Mouse (Mus musculus) activated CD4-positive, CD25-positive, alpha-beta regulatory T cell, adult 4 months (primary cell): ENCODE results near the gene Nap1l1. TPM values are rescaled to one million over a fixed set of nuclear protein-coding genes. Genes with fewer than 3 reads are reported as not detected.

Experiments used
- ATAC-seq: one replicate; pipeline ENCODE4 v1.8.0; 2017
- polyA plus RNA-seq, 2 experiments: library from polyadenylated mRNA; unstranded; fragments of 100-300 nt; shearing (Covaris generic); gene quantifications; one replicate each; pipeline ENCODE4 v1.2.1; 2017

Gene Nap1l1
- polyA plus RNA-seq, 2 experiments from 2014 or later: 155 to 159 TPM

DNA sequence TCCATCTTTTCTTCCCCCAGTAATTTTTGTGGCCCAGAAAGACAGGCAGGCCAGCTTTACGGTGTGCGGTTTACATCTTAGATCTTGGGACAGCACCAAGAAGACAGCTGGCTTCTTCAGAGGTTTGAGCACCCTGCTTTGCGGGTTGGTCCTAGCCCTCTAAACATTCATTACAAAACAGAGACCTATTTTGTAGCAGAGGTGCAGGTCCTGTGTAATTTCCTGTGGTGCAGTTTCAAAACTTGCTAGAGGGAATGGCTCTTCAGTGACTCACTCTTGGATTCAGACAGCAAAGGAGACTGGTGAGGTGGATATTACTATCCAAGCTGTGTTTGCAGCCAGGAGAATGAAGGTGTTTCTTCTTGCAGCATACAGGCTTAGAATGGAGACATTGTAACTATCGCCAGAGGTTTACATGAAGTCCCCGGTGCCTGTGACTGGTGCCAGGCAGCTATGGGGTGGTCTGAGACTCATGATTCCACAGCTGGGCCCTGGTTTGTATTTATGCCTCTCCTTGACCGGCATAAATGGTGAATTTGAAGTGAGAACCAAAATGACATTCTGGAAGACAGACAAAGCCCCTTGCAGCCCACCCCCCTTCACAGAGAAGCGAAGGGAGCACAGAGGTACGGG is 43.9 kb downstream of the Nap1l1 start:
- ATAC-seq: peak; percentile 61

DNA sequence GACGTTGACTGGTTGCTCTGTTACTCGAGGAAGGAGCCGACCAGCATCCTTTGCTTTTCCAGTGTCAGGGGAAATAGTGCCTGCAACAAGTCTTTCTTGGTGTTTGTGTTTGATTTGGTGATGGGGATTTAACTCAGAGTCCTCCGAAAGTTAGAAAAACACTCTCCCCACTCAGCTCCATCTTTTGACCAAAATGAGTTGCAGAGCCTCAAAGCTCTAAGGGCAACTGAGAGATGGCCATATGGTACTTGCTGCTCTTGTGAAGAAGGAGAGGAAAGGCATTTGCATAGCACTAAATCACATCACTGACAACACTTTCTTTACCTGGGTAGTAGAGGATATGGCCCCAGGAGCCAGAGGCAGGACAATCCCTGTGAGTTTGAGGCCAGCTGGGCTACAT is 45.3 kb downstream of the Nap1l1 start:
- no peak for ATAC-seq

DNA sequence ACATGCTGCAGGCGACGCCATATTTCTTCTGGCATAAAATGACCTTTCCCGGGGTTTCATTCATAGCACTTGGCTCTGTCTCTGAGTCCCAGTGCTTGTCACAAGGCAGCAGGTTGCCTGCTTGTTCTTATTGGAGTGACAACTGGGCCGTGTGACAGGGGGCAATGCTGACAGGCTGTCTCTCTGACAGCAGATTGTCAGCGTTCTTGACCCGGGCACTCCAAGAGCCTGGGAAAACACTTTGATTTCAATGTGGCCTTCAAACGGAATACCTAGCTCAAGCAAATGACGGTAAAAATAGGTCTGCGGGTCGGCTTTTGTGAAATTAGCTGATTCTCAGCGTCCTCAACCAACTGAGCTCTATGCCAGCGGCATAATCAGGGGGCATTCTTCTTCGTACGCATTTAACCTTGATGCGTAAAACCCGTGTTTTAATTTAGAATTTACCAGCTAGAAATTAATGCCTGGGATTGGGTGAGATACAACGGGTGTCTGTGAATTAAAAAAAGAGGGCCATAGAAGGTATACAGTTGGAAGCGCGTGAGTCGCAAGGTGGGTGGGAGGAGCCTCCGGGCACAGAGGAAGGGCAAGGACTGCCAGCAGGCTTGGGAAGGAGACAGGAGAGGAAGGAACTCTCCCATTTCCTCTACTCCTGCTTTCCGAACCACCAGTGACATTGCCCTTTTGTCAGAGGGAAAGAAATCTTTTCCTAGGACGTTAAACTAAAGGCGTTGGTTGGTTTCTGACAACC is 46.8 kb downstream of the Nap1l1 start:
- no peak for ATAC-seq

DNA sequence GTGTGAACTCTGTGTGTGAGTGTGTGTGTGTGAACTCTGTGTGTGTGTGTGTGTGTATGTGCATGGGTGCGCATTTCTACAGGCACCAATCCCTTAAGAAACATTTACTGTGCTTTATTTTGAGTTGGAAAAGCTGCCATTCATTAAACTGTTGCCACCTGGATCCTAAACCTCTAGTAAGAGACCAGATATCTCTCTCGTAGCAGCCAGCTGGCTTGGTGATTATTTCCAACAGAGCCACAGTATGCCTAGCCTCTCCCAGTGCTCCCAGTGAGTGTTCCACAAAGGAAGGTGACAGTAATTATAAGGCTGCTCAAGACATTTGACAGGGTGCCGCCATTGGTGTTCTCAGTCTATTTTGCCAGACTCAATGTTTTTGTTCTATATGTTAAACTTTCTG is 47.6 kb downstream of the Nap1l1 start:
- ATAC-seq: no peak

DNA sequence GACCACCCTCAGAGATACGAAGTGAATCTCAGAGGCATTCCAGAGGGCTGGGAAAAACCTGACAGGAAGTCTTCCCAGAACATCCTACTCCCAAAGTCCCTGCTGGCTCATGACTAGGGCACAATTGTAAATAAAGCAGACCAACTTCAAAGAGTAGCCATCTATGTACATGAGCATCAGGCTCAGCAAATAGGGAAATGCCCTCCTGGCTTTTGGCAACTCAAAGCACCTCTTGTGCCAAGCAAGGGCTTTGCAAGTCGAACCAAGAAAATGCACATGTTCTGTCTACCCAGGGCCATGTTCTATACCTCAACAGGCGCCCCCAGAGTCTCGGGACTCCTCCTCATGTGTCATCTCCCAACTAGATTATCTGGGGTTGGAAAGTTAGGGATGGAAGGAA is 48.6 kb downstream of the Nap1l1 start:
- no peak for ATAC-seq

DNA sequence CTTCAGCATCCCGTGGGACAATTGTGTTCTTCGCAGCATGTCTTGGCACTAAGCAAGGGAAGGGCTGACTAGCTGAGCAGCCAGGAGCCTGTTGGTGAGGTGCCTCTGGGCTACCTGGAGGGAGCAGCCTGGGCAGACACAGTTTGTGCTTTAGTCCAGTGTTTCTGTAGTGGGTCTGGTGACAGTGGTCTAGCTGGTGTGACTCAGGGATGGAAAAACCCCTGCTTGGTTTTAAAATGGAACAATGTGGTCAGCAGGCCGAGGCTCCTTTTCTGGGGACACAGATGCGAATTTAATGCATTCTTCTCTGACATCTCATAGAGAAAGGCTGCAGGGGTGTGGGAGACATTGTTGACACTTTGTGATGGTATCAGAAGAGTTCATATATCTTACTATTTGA is 49.2 kb downstream of the Nap1l1 start:
- no peak for ATAC-seq

DNA sequence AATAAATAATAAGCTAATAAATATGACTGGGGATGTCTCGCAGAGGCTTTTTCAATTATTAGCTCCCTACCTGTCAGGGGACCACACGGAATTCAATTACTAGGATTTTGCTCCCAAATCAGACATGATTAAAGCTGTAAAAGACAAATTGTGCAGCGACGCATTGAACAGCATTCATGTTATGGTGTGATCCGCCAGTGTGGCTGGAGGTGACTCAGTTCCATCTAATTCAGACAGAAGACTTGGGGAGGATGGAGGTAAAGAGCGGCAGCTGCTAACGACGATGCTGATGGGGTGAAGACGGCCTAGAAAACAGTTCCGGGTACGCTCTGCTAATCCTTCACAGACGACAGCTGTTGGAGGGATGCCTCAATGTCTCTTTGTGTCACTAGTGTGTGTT is 50.9 kb downstream of the Nap1l1 start:
- ATAC-seq: no peak

DNA sequence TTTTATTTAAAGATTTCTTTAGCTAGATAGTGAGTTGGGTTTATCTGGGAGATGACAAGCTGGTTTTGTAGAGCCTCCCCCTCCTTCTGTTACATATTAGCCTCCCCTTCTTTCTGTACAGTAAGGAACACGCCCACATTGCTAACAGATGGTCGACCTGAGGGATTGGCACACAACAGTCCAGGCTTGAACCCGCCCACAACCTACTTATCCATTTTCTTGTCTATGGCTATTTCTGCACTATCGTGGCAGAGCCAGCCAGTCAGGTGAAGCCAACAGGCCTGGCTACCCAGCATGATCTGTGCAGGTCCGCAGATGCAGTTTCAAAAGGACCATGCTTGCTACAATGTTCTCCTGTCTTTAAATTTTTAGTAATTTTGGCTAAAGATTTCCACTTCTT is 54.0 kb downstream of the Nap1l1 start:
- ATAC-seq: no peak

DNA sequence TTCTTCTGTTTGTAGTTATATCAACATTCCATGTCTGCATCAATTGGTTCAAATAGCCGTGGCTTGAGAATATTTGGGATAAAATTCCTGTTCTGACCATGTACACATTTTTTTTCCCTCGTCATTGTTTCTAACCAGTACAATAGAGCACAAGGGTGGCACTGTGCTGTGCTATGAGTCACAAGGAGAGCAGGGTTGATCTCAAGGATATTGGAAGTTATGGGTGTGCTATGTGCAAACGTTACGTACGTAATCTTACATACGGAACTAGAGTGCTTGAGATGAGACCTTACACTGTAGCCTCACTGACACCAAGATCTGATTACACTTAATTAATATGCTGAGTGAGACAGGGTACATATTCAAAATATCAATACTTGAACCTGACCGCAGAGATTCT is 54.6 kb downstream of the Nap1l1 start:
- no peak for ATAC-seq

DNA sequence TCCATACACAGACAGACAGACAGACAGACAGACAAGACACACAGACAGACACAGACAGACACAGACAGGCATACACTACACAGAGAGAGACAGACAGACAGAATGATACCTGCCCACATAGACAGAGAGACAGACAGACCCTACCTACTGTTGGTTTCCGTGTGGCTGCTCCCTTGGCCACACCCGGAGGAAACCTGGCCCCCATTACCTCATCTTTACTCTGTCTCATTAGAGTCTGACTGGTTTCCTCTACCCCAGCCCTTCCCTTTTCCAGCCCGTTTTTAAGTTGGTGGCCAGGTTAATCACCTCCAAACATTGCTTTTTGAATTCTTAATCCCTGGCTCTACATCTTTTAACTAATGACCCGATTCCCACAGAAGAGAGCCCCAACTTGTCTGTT is 55.3 kb downstream of the Nap1l1 start:
- ATAC-seq: peak; percentile 31

DNA sequence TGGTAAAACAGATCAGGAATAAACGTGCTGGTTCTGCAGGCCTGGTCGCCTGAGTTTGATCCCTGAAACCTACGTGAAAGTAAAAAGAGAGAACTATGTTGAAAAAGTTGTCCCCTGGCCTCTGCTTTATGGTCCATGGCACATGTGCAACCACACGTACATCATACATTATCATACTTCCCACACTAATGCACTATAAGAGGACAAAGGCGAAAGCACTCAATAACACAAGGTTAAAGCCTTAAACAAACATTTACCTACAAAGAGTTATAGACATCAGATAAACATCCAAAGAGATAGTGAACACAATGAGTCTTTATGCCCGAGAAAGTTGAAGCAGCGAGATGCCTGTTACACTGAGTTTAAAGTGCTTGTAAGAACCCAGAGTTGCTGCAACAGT is 57.4 kb downstream of the Nap1l1 start:
- ATAC-seq: no peak

DNA sequence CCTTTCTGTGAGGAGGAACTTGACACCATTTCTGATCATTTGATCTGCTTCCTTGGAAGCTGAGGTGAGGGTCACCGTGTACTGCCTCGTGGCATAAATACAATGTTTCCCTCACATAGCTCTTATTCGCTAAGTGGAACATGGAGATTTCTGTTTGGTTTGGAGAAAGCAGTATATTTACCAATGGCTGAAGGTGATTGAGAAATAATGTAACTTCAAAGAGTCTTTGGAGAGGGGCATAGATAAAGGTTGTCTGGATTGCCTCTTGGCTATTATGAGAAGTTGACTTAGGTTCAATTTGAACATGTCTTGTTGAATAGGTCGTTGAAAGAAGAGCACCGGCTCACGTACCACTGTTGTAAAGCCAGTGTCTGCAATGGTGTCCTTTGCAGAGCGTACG is 61.7 kb downstream of the Nap1l1 start:
- ATAC-seq: no peak

DNA sequence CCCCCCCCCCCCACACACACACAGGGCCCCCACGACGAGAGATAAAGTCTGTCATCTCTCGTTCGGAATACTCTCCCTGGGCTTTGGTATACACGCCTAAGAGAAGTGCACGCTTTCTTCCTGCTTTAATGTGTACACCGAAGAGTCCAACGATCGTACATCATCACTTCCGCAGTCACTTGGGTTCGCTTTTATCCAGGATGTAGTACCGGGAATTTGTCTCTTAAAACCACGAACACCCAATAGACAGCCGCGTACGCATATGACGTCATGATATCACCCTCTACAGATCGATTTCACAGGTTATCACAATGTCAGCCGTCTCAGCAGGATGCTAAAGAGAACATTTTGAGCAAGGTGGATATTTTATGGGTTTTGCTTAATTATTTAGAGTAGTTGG is 64.4 kb downstream of the Nap1l1 start:
- ATAC-seq: no peak

DNA sequence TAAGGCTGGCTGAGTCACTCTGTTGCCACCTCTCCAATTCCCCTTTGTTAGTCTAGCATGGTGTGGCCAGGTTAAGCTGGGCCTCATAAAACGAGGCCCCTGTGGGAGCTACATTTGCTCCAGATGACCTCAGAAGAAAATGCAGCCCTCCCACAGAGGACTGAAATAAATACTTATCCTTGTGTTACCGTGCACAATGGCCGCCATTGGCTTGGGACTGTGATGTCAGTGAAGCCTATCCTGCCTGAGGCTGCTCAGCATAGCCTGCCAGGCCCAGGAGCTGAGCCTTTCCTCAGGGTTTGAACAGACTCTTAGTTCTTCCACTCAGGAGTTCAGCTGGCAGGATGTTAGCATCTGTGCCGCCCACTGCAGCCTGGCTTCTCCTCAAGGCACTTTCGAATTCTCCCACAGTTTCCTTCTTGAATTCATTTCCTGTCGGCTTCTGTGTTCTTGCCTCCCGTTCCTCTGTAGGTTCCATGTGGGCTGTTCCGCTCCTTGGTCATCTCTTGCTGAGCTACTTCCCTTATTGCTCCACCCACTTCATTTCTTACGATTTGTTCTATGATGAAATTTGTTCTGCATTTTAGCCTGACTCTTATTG is 66.8 kb downstream of the Nap1l1 start:
- peak; percentile 70 for ATAC-seq

DNA sequence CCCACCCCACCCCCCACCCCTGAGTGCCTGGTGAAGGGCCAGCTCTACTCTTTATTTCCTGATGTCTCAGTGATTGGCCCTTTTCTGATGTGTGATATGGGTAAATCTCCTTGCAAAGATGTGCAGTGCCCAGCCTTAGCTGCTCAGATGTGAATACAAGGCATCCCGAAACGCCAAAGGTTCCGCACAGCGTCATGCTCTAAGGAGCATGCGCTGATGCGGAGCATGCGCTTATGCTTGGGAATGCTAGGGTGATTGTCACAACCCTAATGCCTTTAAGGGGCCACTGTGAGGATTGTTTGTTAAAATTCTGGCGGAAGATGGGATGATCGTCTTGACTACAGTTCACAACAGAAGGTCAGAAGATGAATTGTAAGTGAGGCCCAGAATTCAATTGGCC is 67.7 kb downstream of the Nap1l1 start:
- ATAC-seq: no peak

DNA sequence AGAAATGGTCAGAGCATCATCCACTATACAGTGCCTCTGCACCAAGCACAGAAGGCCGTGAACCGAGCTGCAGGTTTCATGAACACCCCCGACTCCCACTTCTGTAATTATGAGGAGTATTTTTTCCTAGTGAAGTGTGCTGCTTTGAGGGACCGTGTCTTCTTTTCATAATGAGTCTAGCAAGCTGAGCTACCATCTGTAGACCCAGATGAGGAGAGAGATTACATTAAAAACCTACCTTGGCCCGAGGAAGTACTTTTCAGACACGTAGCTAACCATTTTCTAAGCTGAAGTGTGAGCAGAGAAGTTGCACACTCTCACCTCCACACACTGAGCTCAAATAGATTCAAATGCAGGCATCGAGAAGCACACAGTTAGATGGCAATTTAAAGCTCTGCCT is 70.1 kb downstream of the Nap1l1 start:
- no peak for ATAC-seq

DNA sequence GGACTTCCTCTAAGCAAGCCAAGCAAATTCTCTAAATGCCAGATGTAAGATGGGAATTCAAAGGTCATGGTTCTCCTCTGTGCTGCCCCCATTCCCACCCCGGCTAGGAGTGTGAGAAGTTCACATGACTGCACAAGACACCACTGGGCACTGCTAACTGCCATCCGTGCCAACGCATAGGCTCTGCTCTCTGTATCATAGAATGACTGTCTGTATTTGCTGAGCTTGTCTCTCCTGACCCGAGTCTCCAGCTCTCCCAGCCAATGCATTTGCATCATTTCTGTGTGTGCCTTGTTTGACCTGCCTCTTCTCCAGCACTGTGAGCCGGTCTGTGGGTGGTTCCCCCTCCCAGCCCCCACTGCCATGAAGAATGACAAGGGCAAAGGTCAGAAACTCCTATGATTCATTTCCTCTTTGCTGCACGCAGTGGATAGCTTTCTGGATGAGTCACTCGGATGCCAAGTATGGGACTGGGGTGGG is 70.8 kb downstream of the Nap1l1 start:
- no peak for ATAC-seq

DNA sequence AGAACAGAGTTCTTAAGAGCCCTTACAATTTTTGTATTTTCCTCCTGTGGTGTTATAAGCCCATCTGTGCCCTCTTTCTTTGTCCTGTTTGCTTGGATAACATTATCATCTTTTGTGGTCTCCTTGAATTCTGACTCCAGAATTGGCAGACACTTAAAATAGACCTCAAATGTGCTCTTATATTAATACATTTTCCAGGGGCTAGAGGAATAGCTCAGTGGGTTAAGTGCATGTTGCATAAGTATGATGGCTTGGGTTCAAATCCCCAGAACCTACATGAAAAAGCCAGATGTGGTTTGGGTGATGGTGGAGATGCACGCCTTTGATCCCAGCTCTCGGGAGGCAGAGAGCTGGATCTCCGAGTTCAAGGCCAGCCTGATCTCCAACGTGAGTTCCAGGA is 71.3 kb downstream of the Nap1l1 start:
- ATAC-seq: no peak

DNA sequence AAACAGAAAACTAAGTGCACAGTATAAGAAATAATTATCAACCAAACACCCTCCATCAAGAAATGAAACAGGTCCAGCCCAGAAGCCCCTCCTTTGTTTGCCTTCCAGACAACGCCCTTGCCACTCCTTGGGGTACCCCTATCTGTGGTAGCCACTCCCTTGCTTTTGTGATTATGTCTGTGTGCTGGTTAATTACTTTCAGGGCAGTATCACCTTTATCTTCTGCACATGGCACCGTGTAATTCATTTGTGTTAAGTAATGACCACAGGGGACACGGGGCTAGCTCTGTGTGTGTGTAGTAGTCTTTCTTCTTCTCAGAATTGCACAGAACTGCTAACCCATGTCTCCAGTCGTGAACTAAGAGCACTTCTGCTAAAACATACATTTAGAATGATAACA is 72.6 kb downstream of the Nap1l1 start:
- no peak for ATAC-seq

Other genes starting within 250 kb of the Nap1l1 start
- 1 to 10 TPM; 1.4 to 1.6 TPM for gene Bbs10, start 174.5 kb upstream of the Nap1l1 start, polyA plus RNA-seq
- gene Phlda1, start 33.1 kb downstream of the Nap1l1 start, polyA plus RNA-seq: 1 to 10 TPM; 4.9 to 5.6 TPM